Mouse (Mus musculus) ES-E14 (cell line): ENCODE measurements around the gene Olfr166. TPM values are rescaled to one million over a fixed set of nuclear protein-coding genes. Genes with fewer than 3 reads are reported as not detected.
"Not testable (repeated sequence)": the region's sequence is repeated elsewhere in the genome, so short reads cannot be mapped to it uniquely, and the experiment has no call there.

Experiments
- DNase-seq: peaks from one replicate; pipeline ENCODE4 v3.0.0-alpha.2; 2013; ENCODE audit warnings: low read depth, low spot score
- H3K27ac ChIP-seq: 2 replicates; pipeline ENCODE4 v1.5.1; 2012; ENCODE audit warnings: low read depth, mild to moderate bottlenecking, low read length, moderate library complexity, mixed read lengths; ENCODE audit not compliant: poor library complexity, insufficient read depth, severe bottlenecking
- H3K36me3 ChIP-seq: 2 replicates; pipeline ENCODE4 v1.6.1; 2012; ENCODE audit warnings: mild to moderate bottlenecking, low read length, moderate library complexity, mixed read lengths; ENCODE audit not compliant: control insufficient read depth, poor library complexity, insufficient read depth, severe bottlenecking
- H3K4me1 ChIP-seq, 2 experiments: fragments of 150-350 bp in 1 of 2; sonication (generic) in 1 of 2; 2 replicates each; pipeline ENCODE4 v1.6.1; 2012; ENCODE audit warnings: low read length in 2 of 2, mild to moderate bottlenecking in 1 of 2, mixed read lengths in 1 of 2; ENCODE audit not compliant: control insufficient read depth in 2 of 2, insufficient read depth in 2 of 2, poor library complexity in 1 of 2
- H3K4me3 ChIP-seq, 2 experiments: fragments of 150-350 bp in 1 of 2; sonication (generic) in 1 of 2; 2 replicates each; pipeline ENCODE4 v1.5.1; 2012; ENCODE audit warnings: low read length in 2 of 2, low read depth in 1 of 2, mild to moderate bottlenecking in 1 of 2, mixed read lengths in 1 of 2; ENCODE audit not compliant: insufficient read depth in 1 of 2, poor library complexity in 1 of 2, severe bottlenecking in 1 of 2
- H3K9ac ChIP-seq: 2 replicates; pipeline ENCODE4 v1.6.1; 2012; ENCODE audit warnings: low read depth, mild to moderate bottlenecking, low read length, mixed read lengths; ENCODE audit not compliant: poor library complexity, insufficient read depth, severe bottlenecking
- H3K9me3 ChIP-seq: fragments of 150-350 bp; sonication (generic); 2 replicates; pipeline ENCODE4 v1.6.1; 2012; ENCODE audit warnings: low read depth, mild to moderate bottlenecking, low read length; ENCODE audit not compliant: control insufficient read depth, insufficient read depth
- CHD2 ChIP-seq: IDR thresholded peaks from 2 replicates; pipeline ENCODE4 v1.6.1; 2014; ENCODE audit warnings: mild to moderate bottlenecking, low read depth, low read length, inconsistent platforms
- HCFC1 ChIP-seq: IDR thresholded peaks from 2 replicates; pipeline ENCODE4 v1.6.1; 2012; ENCODE audit warnings: low read length, inconsistent platforms, borderline replicate concordance; ENCODE audit not compliant: insufficient read depth
- MAFK ChIP-seq: IDR thresholded peaks from 2 replicates; pipeline ENCODE4 v1.6.1; 2014; ENCODE audit warnings: mild to moderate bottlenecking, low read depth, low read length, inconsistent platforms; ENCODE audit not compliant: insufficient read depth
- ZC3H11A ChIP-seq: IDR thresholded peaks from 2 replicates; pipeline ENCODE4 v1.6.1; 2012; ENCODE audit warnings: low read depth, mild to moderate bottlenecking, inconsistent platforms, low read length, borderline replicate concordance
- ZNF384 ChIP-seq: IDR thresholded peaks from 2 replicates; pipeline ENCODE4 v1.6.1; 2012; ENCODE audit warnings: low read depth, low read length, inconsistent platforms
- in situ Hi-C, 2 experiments: fragments of 600-800 bp; cut with MboI; formaldehyde crosslinking; loops; one replicate each; pipeline ENCODE4 v1.15.1; 2025; ENCODE audit warnings: low sequenced_read_pairs in 2 of 2, inconsistent platforms in 1 of 2; ENCODE audit not compliant: unreplicated experiment in 2 of 2
- total RNA-seq: library from RNA; depleted of rRNA; stranded (reverse); fragments of 300-350 nt; gene quantifications from 2 replicates; pipeline ENCODE4 v1.2.3, GENCODE M21; 2012; rRNA removed

Gene Olfr166
- 0.05 TPM in 1 of 2 replicates, not detected in the other for total RNA-seq

DNA sequence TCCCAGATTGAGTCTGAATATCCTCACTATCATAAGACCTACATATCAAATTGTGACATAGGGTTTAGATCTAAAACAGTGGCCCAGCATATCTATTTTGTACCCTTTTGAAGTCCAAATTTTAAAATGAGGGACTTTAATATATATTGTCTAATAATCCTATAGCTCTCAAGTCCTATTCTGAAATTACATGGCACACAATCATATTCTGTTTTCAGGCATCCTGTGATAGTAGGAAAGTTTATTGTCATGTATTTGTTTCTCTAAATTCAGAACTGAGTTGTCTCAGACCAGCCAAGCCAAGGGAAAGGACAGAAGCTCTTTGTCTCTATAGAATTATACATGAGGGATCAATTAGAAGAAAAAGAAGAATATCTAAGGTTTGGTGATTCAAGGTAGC is at the start of gene Olfr166:
Gene Olfr166 (plus strand): TSS at position 301 of the 400 bp plus-strand sequence.
- no peak for DNase-seq
- TF ChIP-seq ZNF384, result no peak
- TF ChIP-seq ZC3H11A, result no peak
- no peak for TF ChIP-seq CHD2
- TF ChIP-seq MAFK, result no peak
- no peak for TF ChIP-seq HCFC1
- Histone ChIP-seq H3K4me3 (no peak within 1 kb of the TSS), H3K36me3 (no peaks in the 10 kb centered on the region), H3K4me1 (no peaks in the 10 kb centered on the region), H3K27ac (no peak within 1 kb of the TSS), H3K9ac (no peak within 1 kb of the TSS), H3K9me3 (no peaks in the 10 kb centered on the region)
- in situ Hi-C loops, result no loop called here

GRCm38 (mm10) chr16:19458741-19459140 is 24.8 kb upstream of the Olfr166 start:
- DNase-seq, H3K4me1 ChIP-seq, H3K9ac ChIP-seq, in situ Hi-C loops, H3K4me3 ChIP-seq, H3K36me3 ChIP-seq, H3K9me3 ChIP-seq: not testable (repeated sequence)
- peak overlapping the region; percentile 60; the same call in 1 of the 2 replicates for H3K27ac ChIP-seq

- TF ChIP-seq CHD2, result no peak
- no peak for TF ChIP-seq MAFK
- no peak for TF ChIP-seq HCFC1
- TF ChIP-seq ZC3H11A, result no peak
- no peaks in the 10 kb centered on the region for H3K9me3 ChIP-seq
- H3K36me3 ChIP-seq, result 0 out of 2 replicates have a peak, but pooled peaks cover 2% of the 10 kb centered on the region
- no peak for DNase-seq
- in situ Hi-C loops, result no loop called here
- no peak overlapping the region for H3K9ac ChIP-seq
- H3K4me3 ChIP-seq, result no peak overlapping the region
- H3K27ac ChIP-seq, result no peak overlapping the region
- no peaks in the 10 kb centered on the region for H3K4me1 ChIP-seq
These were observed 19.1 kb upstream of the Olfr166 start for GRCm38 (mm10) chr16:19464365-19464764.

GRCm38 (mm10) chr16:19522166-19522565 is 38.7 kb downstream of the Olfr166 start, which contains the start of gene Olfr167:
Gene Olfr167 (minus strand): TSS chr16:19522266.
- no peak within 1 kb of the TSS for H3K9ac ChIP-seq
- no peak for TF ChIP-seq ZC3H11A
- TF ChIP-seq ZNF384, result no peak
- no peak for TF ChIP-seq MAFK
- TF ChIP-seq HCFC1, result no peak
- TF ChIP-seq CHD2, result no peak
- H3K4me1 ChIP-seq, result no peaks in the 10 kb centered on the region
- in situ Hi-C loops, result no loop called here
- H3K27ac ChIP-seq, result no peak within 1 kb of the TSS
- no peaks in the 10 kb centered on the region for H3K36me3 ChIP-seq
- no peak for DNase-seq
- no peak within 1 kb of the TSS for H3K4me3 ChIP-seq
- no peaks in the 10 kb centered on the region for H3K9me3 ChIP-seq

GRCm38 (mm10) chr16:19535455-19535854 is 52.0 kb downstream of the Olfr166 start, which contains the start of gene Olfr168:
Gene Olfr168 (minus strand): TSS chr16:19535555.
- H3K9ac ChIP-seq, result no peak within 1 kb of the TSS
- in situ Hi-C loops, result no loop called here
- no peaks in the 10 kb centered on the region for H3K9me3 ChIP-seq
- H3K36me3 ChIP-seq, result no peaks in the 10 kb centered on the region
- no peak within 1 kb of the TSS for H3K27ac ChIP-seq
- no peak for DNase-seq
- H3K4me1 ChIP-seq, result no peaks in the 10 kb centered on the region
- H3K4me3 ChIP-seq, result no peak within 1 kb of the TSS
- TF ChIP-seq ZC3H11A (no peak), CHD2 (no peak), ZNF384 (no peak), MAFK (no peak), HCFC1 (no peak)

Other genes with a start within 250 kb of the Olfr166 start
- not detected in 2 replicates for gene Olfr164, start 169.6 kb upstream of the Olfr166 start, total RNA-seq
- gene Olfr165, start 60.6 kb upstream of the Olfr166 start, total RNA-seq, result not detected in 2 replicates
- not detected in 2 replicates for gene Olfr167, start 38.6 kb downstream of the Olfr166 start, total RNA-seq
- gene Olfr168, start 51.9 kb downstream of the Olfr166 start, total RNA-seq, result not detected in 2 replicates
- gene Olfr169, start 88.1 kb downstream of the Olfr166 start, total RNA-seq, result not detected in 2 replicates
- gene Olfr170, start 128.2 kb downstream of the Olfr166 start, total RNA-seq, result not detected in 2 replicates
- gene Olfr171, start 146.2 kb downstream of the Olfr166 start, total RNA-seq, result not detected in 2 replicates
- 0.09 TPM in 1 of 2 replicates, not detected in the other for gene Lamp3, start 222.7 kb downstream of the Olfr166 start, total RNA-seq